Mouse (Mus musculus) mesoderm, embryonic 11.5 days (tissue): ENCODE measurements around the gene Baiap2.

ENCODE experiments used
- DNase-seq: peaks from one replicate; pipeline ENCODE4 v3.0.0-alpha.2; 2012; ENCODE audit warnings: low read depth, low spot score

Gene Baiap2

DNA sequence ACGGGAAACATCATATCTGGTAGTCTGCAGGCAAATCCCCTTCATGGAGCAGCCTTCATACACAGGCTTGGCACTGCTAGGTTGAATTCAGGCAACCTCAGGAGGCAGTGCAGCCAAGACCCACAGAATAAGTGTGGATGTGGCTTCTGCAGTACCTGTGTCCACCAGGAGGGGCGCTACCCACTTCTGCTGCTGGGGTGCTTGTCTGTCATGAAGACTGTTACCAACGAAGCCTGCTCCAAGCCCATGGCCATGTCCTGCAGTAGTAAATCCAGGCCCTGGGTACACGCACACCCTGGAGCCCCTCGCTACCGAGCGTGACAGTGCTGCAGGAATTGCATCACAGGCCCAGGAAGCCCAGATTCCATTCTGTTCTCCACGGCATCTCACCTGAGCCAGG, 22.7 kb upstream of the Baiap2 start:
- no peak for DNase-seq

DNA sequence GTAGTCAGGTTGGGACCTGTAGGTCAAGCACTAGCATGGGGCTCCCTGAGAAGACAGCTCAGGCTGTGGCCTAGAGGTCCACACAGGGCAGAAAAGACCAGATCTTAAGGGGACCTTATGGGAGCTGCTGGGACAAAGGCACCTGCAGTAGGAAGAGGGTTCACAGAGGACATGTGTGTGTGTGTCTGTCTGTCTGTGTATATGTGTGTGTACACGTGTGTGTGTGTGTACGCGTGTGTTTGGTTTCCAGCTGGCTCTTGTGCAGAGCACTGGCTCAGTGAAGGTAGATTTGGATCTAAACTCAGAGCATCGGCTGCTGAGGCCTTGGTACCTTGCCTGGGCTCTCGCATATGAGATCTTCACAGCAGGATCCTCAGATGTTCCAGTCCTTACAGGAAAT, 21.9 kb upstream of the Baiap2 start:
- no peak for DNase-seq

DNA sequence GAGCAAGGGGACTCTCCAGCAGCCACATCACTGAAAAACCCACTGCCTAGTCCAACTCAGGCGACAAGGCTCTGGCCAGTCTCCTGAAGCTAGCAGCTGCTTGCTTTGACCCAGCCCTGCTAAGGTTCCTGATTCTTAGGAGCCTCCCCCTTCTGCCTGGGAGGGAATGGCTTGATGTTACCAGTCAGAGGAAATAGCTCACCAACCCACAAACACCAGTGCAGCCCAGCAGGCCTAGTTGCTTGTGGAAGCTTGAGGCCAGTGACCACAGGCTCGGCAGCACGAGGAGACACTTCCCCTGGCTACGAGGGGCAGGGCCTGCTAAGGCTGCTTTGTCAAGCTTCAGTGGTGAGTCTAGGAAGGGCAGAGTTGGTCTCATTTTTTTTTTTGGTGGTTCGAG, 17.4 kb upstream of the Baiap2 start:
- no peak for DNase-seq

DNA sequence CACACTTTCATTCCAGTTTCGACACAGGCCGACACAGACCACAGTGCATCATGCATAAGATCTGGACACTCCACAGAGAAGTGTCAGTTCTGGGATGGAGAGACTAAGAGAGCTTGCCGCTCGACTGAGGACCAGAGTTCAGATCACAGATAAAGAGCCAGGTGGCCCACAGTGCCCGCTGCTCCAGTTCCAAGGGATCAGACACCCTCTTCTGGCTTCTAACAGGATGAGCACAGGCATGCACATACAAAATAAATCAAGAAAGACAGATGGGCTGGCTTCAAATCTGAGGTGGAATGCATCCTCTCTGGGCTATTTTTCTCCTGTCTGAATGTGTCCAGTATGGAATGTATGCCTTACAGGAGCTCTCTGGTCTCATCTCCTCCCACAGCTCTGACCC, 15.8 kb upstream of the Baiap2 start:
- DNase-seq = no peak

DNA sequence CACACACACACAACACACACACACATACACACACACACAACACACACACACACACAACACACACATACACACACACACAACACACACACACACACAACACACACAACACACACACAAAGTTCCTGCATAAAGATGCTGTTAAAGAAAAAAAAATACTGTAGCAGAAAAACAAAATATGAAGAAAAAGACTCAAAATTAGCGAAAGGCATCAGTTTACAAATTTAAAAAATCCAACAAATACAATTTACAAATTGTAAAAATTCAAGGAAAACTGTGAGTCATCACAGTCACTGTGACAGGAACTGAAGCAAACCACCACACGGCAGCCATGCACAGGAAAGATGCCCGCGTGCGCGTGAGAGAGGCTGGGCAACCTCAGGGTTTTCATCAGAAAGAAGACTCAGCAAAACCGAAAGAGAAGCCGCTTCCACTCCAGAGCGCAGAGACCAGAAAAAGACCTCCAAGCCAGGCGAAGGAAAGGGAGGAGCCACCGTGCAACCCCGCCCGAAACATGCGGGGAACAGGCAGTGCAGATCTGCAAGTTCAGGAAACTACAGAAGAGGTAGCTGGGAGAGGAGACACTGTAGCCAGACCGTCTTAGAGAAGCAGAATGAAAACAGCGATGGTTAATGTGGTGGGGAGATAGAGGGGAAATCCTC, 14.4 kb upstream of the Baiap2 start:
- no peak for DNase-seq

DNA sequence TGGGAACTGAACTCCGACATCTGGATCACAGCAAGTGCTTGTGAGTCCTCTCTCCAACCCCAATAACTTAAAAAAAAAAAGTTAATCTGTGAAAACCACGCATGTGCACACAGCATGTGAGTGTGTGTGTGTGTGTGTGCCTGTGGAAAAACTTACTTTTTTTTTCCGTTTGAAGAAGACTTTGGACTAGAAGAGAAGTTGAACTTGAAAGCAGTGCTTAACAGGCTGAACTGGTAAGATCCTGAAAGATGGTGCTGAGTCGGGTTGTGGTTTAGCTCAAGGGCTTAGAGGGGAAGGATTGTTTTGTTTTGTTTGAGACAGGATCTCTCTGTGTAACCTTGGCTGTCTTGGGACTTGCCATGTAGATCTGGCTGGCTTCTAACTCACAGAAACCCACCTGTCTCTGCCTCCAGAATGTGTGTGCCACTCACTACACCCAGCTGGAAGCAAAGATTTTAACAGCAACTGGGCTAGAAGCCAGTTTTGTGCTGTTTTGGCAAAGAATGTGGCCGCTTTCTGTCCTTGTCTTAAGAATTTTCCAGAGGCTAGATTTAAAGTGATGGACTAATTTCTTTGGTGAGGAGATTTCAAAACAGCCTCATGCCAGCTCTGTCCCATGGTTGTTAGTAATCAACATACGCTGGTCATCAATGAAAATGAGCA, 12.8 kb upstream of the Baiap2 start:
- DNase-seq = no peak

DNA sequence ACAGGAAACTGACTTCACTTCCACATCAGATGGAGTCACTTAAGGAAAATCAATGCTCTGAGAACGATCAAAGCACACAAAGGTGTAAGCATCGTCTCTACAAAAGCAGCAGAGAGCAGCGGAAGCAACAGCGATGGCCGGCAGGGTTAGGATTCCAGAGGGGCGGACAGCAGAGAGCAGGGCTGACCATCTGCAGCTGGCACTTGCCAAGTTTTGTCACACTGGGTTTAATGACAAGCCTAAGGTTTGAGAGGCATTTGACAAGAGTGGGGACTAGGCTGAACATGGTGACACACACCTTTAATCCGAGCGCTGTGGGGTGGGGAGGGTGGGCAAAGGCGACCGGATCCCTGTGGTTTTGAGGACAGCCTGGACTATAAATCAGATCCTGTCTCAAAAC, 10.8 kb upstream of the Baiap2 start:
- no peak for DNase-seq

DNA sequence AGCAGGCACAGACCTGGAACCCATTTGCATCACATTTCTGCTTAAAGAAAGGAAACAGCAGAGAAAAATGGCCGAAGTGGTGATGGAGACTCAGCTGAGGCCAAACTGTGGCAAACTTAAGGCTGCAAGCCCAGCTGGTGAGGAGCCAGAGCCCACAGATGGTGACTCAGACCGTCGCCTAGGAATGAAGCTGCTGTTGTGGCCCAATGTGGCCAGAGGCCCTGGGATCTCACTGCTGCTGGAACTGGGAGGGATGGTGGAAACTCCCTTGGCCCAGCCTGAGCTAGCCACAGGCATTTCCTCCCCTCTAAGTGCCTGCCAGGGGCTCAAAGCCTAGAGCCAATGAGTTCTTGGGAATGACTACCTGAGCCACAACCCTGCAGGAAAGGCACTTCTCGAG, 9.4 kb upstream of the Baiap2 start:
- no peak for DNase-seq

DNA sequence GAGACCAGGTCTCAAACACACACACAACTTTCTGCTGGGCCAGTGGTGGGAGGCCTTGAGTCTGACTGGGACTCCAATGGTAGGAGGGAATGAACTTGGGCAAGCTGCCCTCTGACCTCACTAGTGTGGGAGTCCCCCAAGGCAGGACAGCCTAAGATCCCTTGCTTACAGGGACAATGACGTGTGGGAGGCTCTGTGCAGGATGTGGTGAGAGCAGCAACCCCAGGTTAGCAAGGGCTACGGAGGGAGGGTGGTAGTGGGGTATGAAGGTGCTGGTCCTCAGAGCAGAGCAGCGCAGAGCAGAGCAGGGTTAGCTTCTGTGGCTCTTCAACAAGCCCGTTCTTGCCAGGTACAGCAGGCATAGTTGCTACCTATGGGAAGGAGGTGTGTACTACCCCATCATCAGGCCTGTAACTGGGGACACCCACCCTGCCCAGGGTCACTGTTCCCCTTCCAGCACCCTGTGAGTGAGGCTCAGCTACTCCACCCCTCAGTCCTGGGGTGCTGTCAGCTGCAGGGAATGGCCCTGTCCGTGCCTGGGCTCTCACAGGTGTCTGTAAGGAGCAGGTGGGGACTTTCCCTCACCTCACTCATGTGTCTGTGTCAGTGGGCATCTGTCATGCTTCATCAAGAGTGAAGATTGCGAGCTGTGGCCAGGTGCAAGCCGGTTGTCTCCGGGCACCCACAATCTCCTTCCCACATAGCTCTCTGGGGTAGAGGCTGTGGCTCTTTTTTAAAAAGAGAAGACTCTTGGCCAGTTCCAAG, 8.6 kb upstream of the Baiap2 start:
- no peak for DNase-seq

DNA sequence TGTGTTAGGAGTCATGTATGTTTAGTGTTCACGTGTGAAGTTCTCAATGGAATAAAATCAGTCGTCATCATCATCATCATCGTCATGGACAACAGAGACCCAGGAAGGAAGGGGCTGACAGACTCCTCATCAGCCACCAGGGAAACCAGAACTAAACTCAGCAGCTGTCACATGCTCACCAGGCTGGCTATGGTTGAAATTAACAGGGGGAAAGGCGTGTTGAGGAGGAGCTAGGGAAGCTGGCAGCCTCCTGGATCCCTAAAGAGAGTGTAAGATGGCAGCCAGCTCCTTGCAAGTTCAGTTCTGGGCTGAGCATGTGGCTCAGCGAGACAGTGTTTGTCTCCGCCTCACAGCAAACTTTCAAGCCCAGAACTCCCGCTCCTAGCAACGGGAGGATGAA, 7.8 kb upstream of the Baiap2 start:
- DNase-seq = no peak

DNA sequence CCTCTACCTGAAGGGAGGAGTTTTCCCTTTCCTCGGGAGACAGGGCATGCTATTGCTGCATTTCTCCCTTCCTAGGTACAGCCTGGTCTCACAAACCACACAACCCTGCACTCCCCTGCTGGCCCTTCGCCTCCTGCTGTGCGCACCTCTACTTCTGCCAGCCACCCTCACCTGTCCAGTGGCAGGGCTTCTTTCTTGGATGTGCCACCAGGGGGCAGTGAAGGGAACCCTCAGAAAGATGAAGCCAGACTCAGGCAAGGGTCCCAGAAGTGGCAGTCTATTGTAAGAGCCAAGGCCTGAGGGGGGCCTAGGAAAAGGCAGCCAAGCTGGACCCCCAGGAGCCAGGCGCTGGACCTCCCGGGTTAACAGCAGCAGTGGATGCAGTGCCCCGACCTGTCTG, 7.1 kb upstream of the Baiap2 start:
- DNase-seq = peak; percentile 69

DNA sequence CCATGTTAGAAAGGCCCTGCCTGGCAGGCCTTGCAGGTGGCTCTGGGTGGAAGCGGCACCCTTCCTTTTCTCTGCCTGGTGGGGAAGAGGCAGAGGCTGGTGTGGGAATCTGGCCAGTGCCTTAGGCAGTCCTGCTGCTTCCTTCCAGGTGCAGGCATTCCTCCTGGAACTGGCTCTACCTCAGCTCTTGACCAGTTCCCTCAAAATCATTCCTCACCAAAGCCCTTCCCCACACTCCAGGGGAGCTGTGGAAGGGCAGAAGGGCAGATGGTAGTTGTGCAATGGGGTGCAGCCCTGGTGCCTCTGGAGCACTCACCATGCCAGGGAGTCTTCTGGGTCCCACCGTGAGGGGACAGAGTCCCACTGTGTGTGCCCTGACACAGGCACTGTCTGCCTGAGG, 6.1 kb upstream of the Baiap2 start:
- DNase-seq = no peak

DNA sequence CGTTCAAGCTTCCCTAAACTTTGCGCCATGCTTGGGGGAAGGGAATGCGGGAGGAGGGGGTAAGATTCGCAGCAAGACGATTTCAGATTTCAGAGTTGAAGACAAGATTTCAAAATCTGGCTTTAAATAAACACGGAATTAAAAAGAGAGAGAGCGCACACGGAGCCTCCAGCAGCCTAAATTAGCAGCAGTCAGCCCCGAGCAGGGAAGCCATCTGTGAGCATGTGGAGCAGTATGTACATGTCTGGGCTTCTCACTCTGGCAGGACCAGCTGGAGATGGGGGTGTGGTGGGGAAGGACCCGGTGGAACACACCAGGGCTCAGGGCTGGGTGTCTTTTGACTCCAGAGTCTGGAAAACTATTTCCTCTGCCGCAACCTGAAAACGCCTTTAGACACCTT, 5.3 kb upstream of the Baiap2 start:
- DNase-seq = no peak

DNA sequence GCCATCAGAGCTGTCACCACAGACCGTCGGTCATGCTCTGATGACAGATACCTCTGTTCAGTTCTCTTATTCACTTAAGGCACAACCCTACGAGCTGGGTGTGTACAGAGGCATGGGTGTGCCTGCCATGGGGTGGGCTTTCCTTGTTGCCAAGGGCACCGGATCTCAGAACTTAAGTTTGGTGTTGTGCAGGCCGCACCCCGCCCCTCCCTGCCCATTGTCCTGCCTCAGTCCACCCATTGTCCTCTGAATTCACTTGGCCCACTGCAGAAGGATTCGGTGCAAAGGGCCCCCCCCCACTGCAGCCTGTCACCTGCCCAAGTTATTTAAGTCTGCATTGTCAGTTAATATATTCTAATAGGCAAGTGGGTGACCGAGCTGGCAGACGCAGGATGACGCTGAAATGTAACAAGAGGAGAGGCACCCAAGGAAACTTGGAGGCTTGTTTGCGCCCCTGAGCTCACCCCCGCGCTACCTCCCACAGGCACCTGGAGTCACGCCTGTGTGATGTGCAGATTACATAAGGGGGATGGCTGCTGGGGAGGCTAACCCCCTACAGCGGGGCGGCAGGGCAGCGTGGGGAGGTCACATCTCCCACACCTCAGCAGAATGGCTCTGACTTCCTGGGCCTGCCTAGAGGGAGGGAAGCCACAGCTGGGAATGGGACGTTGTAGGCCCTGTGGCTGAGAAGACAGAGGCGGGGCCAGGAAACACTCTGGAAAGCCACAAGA, 4.6 kb upstream of the Baiap2 start:
- DNase-seq = no peak

DNA sequence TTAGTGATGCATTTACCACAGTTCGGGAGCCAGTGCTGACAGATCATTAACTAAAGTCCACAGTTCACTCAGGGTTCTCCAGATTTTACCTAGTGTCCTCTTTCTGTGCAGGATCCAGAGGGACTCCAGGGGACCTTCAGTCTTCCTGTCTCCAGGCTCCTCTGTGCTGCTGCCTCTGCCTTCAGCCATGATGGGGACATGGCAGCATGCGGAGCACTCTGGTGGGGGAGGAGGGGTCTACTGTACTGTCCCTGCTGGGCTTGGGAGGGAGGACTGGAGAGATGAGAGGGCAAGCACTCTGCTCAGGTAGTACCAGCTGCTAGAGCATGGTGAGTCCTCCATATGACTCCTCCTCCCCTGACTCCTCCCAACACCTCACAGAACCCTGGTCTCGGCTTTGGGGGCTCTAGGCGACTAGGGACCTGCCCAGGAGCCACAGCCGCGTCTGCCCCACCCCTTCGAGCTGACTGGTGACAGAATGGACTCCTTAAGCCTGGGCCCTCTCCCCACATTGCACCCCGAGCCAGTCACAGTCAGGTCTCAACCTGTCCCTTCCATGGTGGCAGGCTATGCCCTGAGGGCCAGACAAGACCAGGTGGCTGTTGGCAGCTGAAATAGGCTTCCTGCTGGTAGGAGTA, 3.4 kb upstream of the Baiap2 start:
- no peak for DNase-seq

DNA sequence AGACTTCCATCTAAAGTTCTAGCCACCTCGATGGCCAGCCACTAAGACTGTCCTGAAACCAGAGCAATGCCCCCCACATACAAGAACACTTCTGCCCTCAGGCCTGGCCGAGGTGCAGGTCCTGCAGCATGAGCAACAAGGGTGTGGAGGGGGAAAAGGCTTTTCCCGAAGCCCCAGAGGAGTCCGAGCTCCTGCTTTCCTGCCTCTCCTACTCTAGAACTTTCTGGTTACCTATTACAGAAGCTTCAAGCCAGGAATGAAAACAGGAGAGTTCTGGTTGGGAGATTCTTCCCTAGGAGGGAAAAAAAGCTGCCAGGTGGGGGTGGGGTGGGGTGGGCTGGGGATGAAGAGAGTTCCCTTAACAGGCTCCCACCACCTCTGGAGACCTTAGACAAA, 2.9 kb upstream of the Baiap2 start:
- no peak for DNase-seq

DNA sequence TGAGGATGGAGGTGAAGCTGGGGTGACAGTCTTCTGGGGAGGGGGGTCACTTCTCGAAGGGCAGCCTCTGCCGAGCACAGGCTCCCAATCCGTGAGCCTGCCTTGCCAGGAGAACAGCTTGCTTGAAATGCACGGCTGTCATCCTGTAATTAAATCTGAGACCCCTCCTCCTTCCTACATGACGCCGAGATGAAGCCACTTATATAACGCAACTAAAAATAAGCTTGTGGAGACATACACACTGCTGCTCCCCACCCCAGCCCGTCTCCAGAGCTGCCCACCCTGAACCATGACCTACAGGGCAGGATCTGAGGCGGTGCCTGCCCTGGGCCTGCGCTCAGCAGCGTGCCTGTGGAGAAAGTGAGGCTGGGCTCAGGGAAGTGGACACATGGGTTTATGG, 2.4 kb upstream of the Baiap2 start:
- DNase-seq = no peak

DNA sequence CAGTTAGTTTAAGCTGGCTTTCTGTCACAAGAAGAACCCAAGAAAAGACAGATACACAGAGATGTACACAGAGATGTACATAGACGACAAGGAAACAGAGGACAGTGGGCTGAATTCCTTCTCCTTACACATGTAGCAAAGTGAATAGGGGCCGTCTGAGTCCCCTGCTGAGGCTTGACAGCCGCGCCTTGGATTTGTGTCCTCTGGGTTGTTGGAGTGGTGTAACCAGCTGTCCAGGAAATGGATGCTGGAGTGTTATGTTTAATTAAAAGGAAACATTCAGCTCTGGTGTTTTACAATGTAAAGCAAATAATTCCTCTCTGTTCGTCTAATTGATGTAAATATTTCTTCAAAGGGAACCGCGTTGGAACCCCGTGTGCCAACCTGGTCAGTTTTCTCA, 769 bp upstream of the Baiap2 start:
- no peak for DNase-seq

DNA sequence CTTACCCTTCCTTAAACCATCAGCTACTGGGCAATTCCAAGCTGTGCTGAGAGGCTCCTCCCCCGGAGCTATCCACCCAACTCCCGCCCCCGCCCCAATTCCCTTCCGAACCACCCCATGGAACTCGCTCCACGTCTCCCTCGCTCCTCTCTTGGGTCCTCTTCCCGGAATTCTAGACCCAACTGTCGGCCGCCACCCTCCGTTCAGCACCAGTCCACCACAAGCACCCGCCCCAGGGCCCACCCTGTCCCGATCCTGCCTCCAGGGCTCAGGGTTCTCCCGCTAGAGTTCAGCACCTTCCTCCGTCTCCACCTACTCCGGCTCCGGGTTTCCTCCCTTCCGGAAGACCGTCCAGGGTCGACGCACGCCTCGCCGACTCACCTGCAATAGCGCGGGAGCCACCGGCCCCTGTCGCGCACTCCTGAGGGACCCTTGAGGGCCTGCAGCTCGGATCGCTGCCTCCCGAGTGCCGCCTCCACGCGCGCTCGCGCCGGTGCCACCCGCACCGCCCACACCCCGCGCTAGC, 299 bp upstream of the Baiap2 start:
- DNase-seq = no peak

DNA sequence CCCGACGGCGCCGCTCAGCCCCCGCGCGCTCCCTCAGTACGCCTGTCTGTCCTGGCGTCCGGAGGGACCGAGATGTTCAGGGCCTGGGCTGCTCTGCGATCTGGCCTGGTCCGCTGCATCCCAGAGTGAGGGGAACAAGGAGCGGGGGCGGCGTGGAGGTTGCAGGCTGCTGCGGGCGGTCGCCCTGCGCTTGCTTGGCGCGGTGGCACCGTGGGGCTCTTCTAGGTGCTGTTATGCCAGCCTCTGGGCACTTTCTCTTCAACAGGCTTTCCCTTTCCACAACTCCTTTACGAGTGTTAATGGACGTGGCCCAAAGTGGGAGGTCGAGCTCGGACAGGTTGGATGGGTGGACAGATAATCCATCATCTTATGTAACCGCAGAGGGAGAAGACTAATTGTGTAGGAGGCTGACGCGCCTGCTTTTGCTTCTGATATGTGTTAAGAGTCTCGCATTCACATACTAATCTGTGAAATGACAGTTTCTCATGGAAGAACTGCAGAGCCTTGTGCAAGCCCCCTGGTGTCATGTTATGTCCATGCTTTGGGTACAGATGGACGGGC, 945 bp downstream of the Baiap2 start:
- peak; percentile 30 for DNase-seq

DNA sequence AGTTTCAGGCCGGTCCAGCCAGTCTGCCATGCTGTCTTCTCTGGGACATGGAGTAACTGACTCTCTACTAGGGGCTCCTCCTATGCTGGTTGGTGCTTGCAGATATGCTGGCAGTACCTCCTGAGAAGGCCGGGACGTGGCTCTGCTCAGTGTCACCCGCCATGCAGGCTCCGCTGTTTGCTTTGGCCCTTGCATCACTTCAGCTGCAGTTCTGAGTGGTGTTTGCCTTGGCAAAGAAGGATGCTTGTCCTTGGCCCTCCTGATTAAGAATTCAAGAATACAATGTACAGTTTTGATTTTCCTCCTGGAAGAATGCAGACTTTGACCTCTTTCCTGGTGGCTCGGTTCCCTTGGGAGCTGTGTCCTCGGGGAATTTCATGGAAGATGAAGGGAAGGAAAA, 2.8 kb downstream of the Baiap2 start:
- no peak for DNase-seq
